Mouse (Mus musculus) CH12.LX (cell line): Measurements from ENCODE around the gene Zbtb11. TPM values are rescaled to one million over a fixed set of nuclear protein-coding genes. Genes with fewer than 3 reads are reported as not detected.

Source experiments
- DNase-seq: peaks from one replicate; pipeline ENCODE4 v3.0.0-alpha.2; 2013; ENCODE audit errors: extremely low read depth
- H3K27ac ChIP-seq: 2 replicates; pipeline ENCODE4 v1.5.1; 2012; ENCODE audit warnings: low read depth, mild to moderate bottlenecking, control low read depth, moderate library complexity; ENCODE audit not compliant: insufficient read depth
- H3K27me3 ChIP-seq: replicated peaks from 2 replicates; pipeline ENCODE3; 2012; ENCODE audit warnings: inconsistent platforms
- H3K36me3 ChIP-seq, 2 experiments: replicated peaks in 1 of 2; 2 replicates each; pipeline versions ENCODE3 to v1.6.1; 2012; ENCODE audit warnings: inconsistent platforms in 1 of 2, low read length in 1 of 2, mild to moderate bottlenecking in 1 of 2, mixed read lengths in 1 of 2, moderate library complexity in 1 of 2; ENCODE audit not compliant: control insufficient read depth in 1 of 2, insufficient read depth in 1 of 2
- H3K4me1 ChIP-seq, 2 experiments: 2 replicates each; pipeline ENCODE4 v1.6.1; 2012; ENCODE audit warnings: inconsistent platforms in 1 of 2, moderate library complexity in 1 of 2; ENCODE audit not compliant: insufficient read depth in 2 of 2, control insufficient read depth in 1 of 2
- H3K4me2 ChIP-seq: 2 replicates; pipeline ENCODE4 v1.6.1; 2012; ENCODE audit warnings: low read depth, mild to moderate bottlenecking, control low read depth; ENCODE audit not compliant: poor library complexity, insufficient read depth, severe bottlenecking
- H3K4me3 ChIP-seq, 3 experiments: fragments of 150-350 bp in 1 of 3; sonication (generic) in 1 of 3; replicated peaks in 1 of 3; 2 replicates each; pipeline versions ENCODE3 to v1.5.1; 2011 to 2012; ENCODE audit warnings: low read depth in 2 of 3, low read length in 2 of 3, mild to moderate bottlenecking in 2 of 3, moderate library complexity in 2 of 3, control low read depth in 1 of 3, improper control_type of control experiment in 1 of 3, inconsistent platforms in 1 of 3, mixed read lengths in 1 of 3; ENCODE audit not compliant: poor library complexity in 1 of 3
- H3K79me2 ChIP-seq: replicated peaks from 2 replicates; pipeline ENCODE4 v1.6.1; 2012; ENCODE audit warnings: mild to moderate bottlenecking, moderate library complexity; ENCODE audit not compliant: control insufficient read depth, poor library complexity, insufficient read depth, severe bottlenecking; ENCODE audit errors: extremely low read depth
- H3K9ac ChIP-seq: 2 replicates; pipeline ENCODE4 v1.6.1; 2012; ENCODE audit warnings: low read depth, mild to moderate bottlenecking, control low read depth, moderate library complexity; ENCODE audit not compliant: insufficient read depth
- H3K9me3 ChIP-seq: replicated peaks from 2 replicates; pipeline ENCODE3; 2012; ENCODE audit warnings: low read length, inconsistent platforms, mixed read lengths
- BHLHE40 ChIP-seq: IDR thresholded peaks from 2 replicates; pipeline ENCODE4 v1.6.1; 2011; ENCODE audit warnings: mild to moderate bottlenecking, low read depth, low read length, improper control_type of control experiment
- CHD1 ChIP-seq: IDR thresholded peaks from 2 replicates; pipeline ENCODE4 v1.6.1; 2012; ENCODE audit warnings: low read depth, low read length, improper control_type of control experiment, inconsistent platforms
- CHD2 ChIP-seq: IDR thresholded peaks from 2 replicates; pipeline ENCODE4 v1.6.1; 2011; ENCODE audit warnings: low read length, improper control_type of control experiment
- CTCF ChIP-seq, 2 experiments: IDR thresholded peaks in 1 of 2; conservative IDR thresholded peaks in 1 of 2; 2 replicates each; pipeline ENCODE4 v1.5.1; 2011 to 2012; ENCODE audit warnings: low read depth in 2 of 2, low read length in 2 of 2, improper control_type of control experiment in 1 of 2, inconsistent platforms in 1 of 2, mild to moderate bottlenecking in 1 of 2, moderate library complexity in 1 of 2
- ELF1 ChIP-seq: IDR thresholded peaks from 2 replicates; pipeline ENCODE4 v1.6.1; 2014; ENCODE audit warnings: low read depth, mild to moderate bottlenecking, inconsistent platforms, low read length, improper control_type of control experiment
- EP300 ChIP-seq: IDR thresholded peaks from 2 replicates; pipeline ENCODE4 v1.6.1; 2011; ENCODE audit warnings: low read length, improper control_type of control experiment
- ETS1 ChIP-seq: conservative IDR thresholded peaks from 2 replicates; pipeline ENCODE4 v1.6.1; 2012; ENCODE audit warnings: low read depth, mild to moderate bottlenecking, inconsistent platforms, low read length, improper control_type of control experiment, moderate library complexity
- GABPA ChIP-seq: IDR thresholded peaks from 2 replicates; pipeline ENCODE4 v1.6.1; 2012; ENCODE audit warnings: low read depth, low read length, improper control_type of control experiment, inconsistent platforms; ENCODE audit not compliant: insufficient replicate concordance
- HCFC1 ChIP-seq: IDR thresholded peaks from 2 replicates; pipeline ENCODE4 v1.6.1; 2012; ENCODE audit warnings: low read depth, mild to moderate bottlenecking, inconsistent platforms, low read length, improper control_type of control experiment
- IRF4 ChIP-seq: IDR thresholded peaks from 2 replicates; pipeline ENCODE4 v1.6.1; 2014; ENCODE audit warnings: low read depth, mild to moderate bottlenecking, inconsistent platforms, low read length, improper control_type of control experiment
- JUN ChIP-seq: IDR thresholded peaks from 2 replicates; pipeline ENCODE4 v1.6.1; 2011; ENCODE audit warnings: low read depth, mild to moderate bottlenecking, low read length, improper control_type of control experiment, moderate library complexity; ENCODE audit not compliant: insufficient read depth
- JUND ChIP-seq: conservative IDR thresholded peaks from 2 replicates; pipeline ENCODE4 v1.6.1; 2011; ENCODE audit warnings: low read depth, low read length, improper control_type of control experiment
- KAT2A ChIP-seq: IDR thresholded peaks from 2 replicates; pipeline ENCODE4 v1.6.1; 2012; ENCODE audit warnings: low read length, improper control_type of control experiment, inconsistent platforms; ENCODE audit not compliant: insufficient replicate concordance
- MAFK ChIP-seq: IDR thresholded peaks from 2 replicates; pipeline ENCODE4 v1.6.1; 2011; ENCODE audit warnings: low read length, improper control_type of control experiment; ENCODE audit not compliant: insufficient replicate concordance
- MAX ChIP-seq: IDR thresholded peaks from 2 replicates; pipeline ENCODE4 v1.6.1; 2011; ENCODE audit warnings: low read length, improper control_type of control experiment
- MAZ ChIP-seq: IDR thresholded peaks from 2 replicates; pipeline ENCODE4 v1.6.1; 2012; ENCODE audit warnings: low read depth, mild to moderate bottlenecking, inconsistent platforms, low read length, improper control_type of control experiment, moderate library complexity
- MEF2A ChIP-seq: IDR thresholded peaks from 2 replicates; pipeline ENCODE4 v1.6.1; 2014; ENCODE audit warnings: low read depth, mild to moderate bottlenecking, inconsistent platforms, low read length, improper control_type of control experiment, borderline replicate concordance
- MXI1 ChIP-seq: IDR thresholded peaks from 2 replicates; pipeline ENCODE4 v1.6.1; 2011; ENCODE audit warnings: mild to moderate bottlenecking, low read depth, low read length, improper control_type of control experiment
- NRF1 ChIP-seq: IDR thresholded peaks from 2 replicates; pipeline ENCODE4 v1.6.1; 2014; ENCODE audit warnings: low read depth, mild to moderate bottlenecking, inconsistent platforms, low read length, improper control_type of control experiment, moderate library complexity
- PAX5 ChIP-seq: IDR thresholded peaks from 2 replicates; pipeline ENCODE4 v1.6.1; 2012; ENCODE audit warnings: low read length, inconsistent platforms, mixed read lengths
- POLR2A ChIP-seq: IDR thresholded peaks from 2 replicates; pipeline ENCODE4 v1.6.1; 2011; ENCODE audit warnings: low read depth, mild to moderate bottlenecking, improper control_type of control experiment, low read length
- POLR2AphosphoS2 ChIP-seq: IDR thresholded peaks from 2 replicates; pipeline ENCODE4 v1.6.1; 2011; ENCODE audit warnings: low read depth, low read length, improper control_type of control experiment
- RAD21 ChIP-seq: IDR thresholded peaks from 2 replicates; pipeline ENCODE4 v1.6.1; 2011; ENCODE audit warnings: low read depth, mild to moderate bottlenecking, low read length, improper control_type of control experiment, moderate library complexity
- RCOR1 ChIP-seq: conservative IDR thresholded peaks from 2 replicates; pipeline ENCODE4 v1.6.1; 2012; ENCODE audit warnings: low read depth, mild to moderate bottlenecking, inconsistent platforms, low read length, improper control_type of control experiment
- SIN3A ChIP-seq: IDR thresholded peaks from 2 replicates; pipeline ENCODE4 v1.6.1; 2012; ENCODE audit warnings: low read length, improper control_type of control experiment, inconsistent platforms
- SMC3 ChIP-seq: IDR thresholded peaks from 2 replicates; pipeline ENCODE4 v1.6.1; 2011; ENCODE audit warnings: low read depth, low read length, improper control_type of control experiment
- TBP ChIP-seq: conservative IDR thresholded peaks from 2 replicates; pipeline ENCODE4 v1.6.1; 2011; ENCODE audit warnings: low read depth, low read length, improper control_type of control experiment
- TCF12 ChIP-seq: IDR thresholded peaks from 2 replicates; pipeline ENCODE4 v1.6.1; 2014; ENCODE audit warnings: low read depth, mild to moderate bottlenecking, inconsistent platforms, low read length, improper control_type of control experiment
- USF2 ChIP-seq: conservative IDR thresholded peaks from 2 replicates; pipeline ENCODE4 v1.6.1; 2011; ENCODE audit warnings: low read depth, low read length, improper control_type of control experiment
- ZC3H11A ChIP-seq: IDR thresholded peaks from 2 replicates; pipeline ENCODE4 v1.6.1; 2012; ENCODE audit warnings: low read depth, mild to moderate bottlenecking, inconsistent platforms, low read length, improper control_type of control experiment
- ZKSCAN1 ChIP-seq: IDR thresholded peaks from 2 replicates; pipeline ENCODE4 v1.6.1; 2012; ENCODE audit warnings: low read depth, inconsistent platforms, low read length, improper control_type of control experiment, borderline replicate concordance
- ZMIZ1 ChIP-seq: IDR thresholded peaks from 2 replicates; pipeline ENCODE4 v1.6.1; 2012; ENCODE audit warnings: low read depth, mild to moderate bottlenecking, inconsistent platforms, low read length, improper control_type of control experiment
- ZNF384 ChIP-seq: IDR thresholded peaks from 2 replicates; pipeline ENCODE4 v1.6.1; 2012; ENCODE audit warnings: low read depth, low read length, improper control_type of control experiment, inconsistent platforms
- dilution Hi-C: fragments of 300-500 bp; cut with MboI; formaldehyde crosslinking; loops from 2 replicates; pipeline ENCODE4 v1.14.3; 2020; ENCODE audit warnings: low sequenced_read_pairs; ENCODE audit not compliant: extremely low pct_unique_long_range_greater_than_20kb, extremely low pct_ligation_motif_present
- in situ Hi-C: fragments of 300-500 bp; cut with MboI; formaldehyde crosslinking; loops from 3 replicates; pipeline ENCODE4 v1.14.3; 2019; ENCODE audit warnings: low sequenced_read_pairs, low pct_ligation_motif_present, low pct_unique_long_range_greater_than_20kb, mixed read lengths
- polyA plus RNA-seq: library from polyadenylated mRNA; unstranded; fragments of >175 nt; gene quantifications from 2 replicates; pipeline ENCODE4 v1.2.1, GENCODE M21; 2012; ENCODE audit warnings: low read depth; ENCODE audit not compliant: insufficient read length
- total RNA-seq, 2 experiments: library from RNA; depleted of rRNA; stranded (reverse); fragments of 300-350 nt in 1 of 2; fragments of >200 nt in 1 of 2; gene quantifications; 2 replicates each; pipeline ENCODE4 v1.2.3; 2012 to 2014

The Zbtb11 gene
- total and polyA plus RNA-seq, 3 experiments: 19.8 to 33.0 (median 21.4) TPM

DNA sequence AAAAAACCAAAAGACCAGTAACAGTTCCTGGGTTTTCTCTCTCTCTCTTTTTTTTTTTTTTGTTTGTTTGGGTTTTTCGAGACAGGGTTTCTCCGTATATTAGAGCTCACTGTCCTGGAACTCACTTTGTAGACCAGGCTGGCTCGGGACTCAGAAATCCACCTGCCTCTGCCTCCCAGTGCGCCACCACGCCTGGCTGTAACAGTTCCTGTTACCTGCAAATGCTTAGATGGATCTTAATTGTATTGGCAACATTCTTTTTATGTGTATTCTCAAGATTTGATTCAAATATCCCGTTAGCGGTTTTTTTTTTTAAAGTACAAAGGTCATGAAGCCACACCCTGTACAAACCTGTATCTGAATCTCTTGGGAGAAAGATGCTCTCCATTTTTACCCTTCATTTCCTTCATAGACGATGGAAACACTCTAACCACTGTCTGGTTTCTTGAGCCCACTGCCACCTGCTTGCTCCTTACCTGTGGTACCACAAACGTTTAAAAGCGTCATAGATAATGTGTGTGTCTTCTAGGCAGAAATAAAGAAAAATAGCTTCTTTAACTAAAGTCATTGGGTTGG, 969 bp upstream of the Zbtb11 start (continued):
- TF ChIP-seq RAD21 (no peak), GABPA (no peak), ZMIZ1 (peak; percentile 46; the same call in 1 of the 2 replicates), MAFK (no peak; the same call in 1 of the 2 replicates), EP300 (no peak), NRF1 (no peak), POLR2A (peak; percentile 54; the same call in 1 of the 2 replicates), RCOR1 (no peak), MEF2A (no peak), ZC3H11A (no peak), JUN (no peak), CHD2 (no peak; the same call in 1 of the 2 replicates)

DNA sequence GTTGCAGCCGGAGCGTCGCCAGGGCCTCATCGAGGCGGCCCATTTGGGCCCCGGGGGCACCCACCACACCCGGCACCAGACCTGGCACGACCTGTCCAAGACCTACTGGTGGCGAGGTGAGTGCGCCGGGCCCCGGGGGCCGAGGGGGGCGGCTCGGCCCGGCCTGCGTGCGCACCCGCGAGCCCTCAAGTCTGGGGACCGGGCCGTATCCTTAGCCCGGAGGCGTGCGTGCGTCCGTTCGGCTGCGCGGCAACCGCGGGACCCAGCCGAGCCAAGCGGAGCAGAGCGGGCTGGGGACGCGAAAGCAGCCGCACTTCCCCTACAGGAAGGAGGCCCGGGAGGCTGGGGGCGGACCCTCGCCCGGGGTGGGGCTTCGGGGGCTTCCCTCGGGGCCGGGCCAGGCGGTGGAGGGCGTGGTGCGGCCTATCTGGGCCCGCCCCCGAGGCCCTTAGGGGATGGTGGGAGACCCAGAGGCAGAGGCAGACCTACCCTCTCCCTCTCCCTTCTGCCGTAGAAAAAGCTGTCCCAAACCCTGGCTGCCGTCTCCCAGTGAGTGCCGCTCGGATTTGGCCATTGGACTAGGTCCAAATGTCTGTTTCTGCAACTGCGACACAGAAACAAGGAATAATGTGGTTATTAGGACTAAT, 696 bp downstream of the Zbtb11 start:
- H3K4me1 ChIP-seq: peaks cover 3 to 52% of the 10 kb centered on the region in 2 experiments
- DNase-seq: peak; percentile 89
- in situ Hi-C loops: loop anchor here (10.0 kb wide), 1 partner anchor 90 kb away; no protein-coding TSS in a partner anchor
- no peak for TF ChIP-seq PAX5
- TF ChIP-seq SIN3A: peak; percentile 68
- peak; percentile 59 for TF ChIP-seq ZMIZ1
- no peak for TF ChIP-seq USF2
- no peak for TF ChIP-seq SMC3
- peak; percentile 71 for TF ChIP-seq HCFC1
- no peak for TF ChIP-seq GABPA
- TF ChIP-seq ZKSCAN1: no peak
- TF ChIP-seq MAX: 0 out of 2 replicates have a peak, but pooled peaks have one; percentile 7
- no peak for TF ChIP-seq ZC3H11A
- peak; percentile 14; the same call in 1 of the 2 replicates for TF ChIP-seq CHD1
- peak; percentile 52 for TF ChIP-seq MXI1
- TF ChIP-seq RAD21: no peak
- peak; percentile 74 for TF ChIP-seq MAZ
- TF ChIP-seq CTCF (conservative IDR thresholded peaks at IDR 0.05 in 1 of 2, IDR thresholded peaks at IDR 0.05 in 1 of 2; ENCODE audit: low read depth in 2 of 2, low read length in 2 of 2): no peak
- TF ChIP-seq POLR2A: peak; percentile 69
- TF ChIP-seq JUND: no peak
- TF ChIP-seq NRF1: peak; percentile 56
- peak; percentile 61 for TF ChIP-seq TCF12
- no peak; the same call in 1 of the 2 replicates for TF ChIP-seq CHD2
- TF ChIP-seq RCOR1: no peak
- TF ChIP-seq POLR2AphosphoS2: no peak
- no peak for TF ChIP-seq BHLHE40
- 0 out of 2 replicates have a peak, but pooled peaks have one; percentile 17 for TF ChIP-seq TBP
- 0 out of 2 replicates have a peak, but pooled peaks have one; percentile 8 for TF ChIP-seq ETS1
- TF ChIP-seq MEF2A: no peak
- no peak for TF ChIP-seq MAFK
- TF ChIP-seq KAT2A: 0 out of 2 replicates have a peak, but pooled peaks have one; percentile 37
- no peak for TF ChIP-seq JUN
- peak; percentile 28; the same call in 1 of the 2 replicates for TF ChIP-seq IRF4
- TF ChIP-seq ELF1: peak; percentile 56; the same call in 1 of the 2 replicates
- no peak for TF ChIP-seq ZNF384

More for the DNA sequence above, 696 bp downstream of the Zbtb11 start:
- dilution Hi-C loops: no loop called here
- H3K79me2 ChIP-seq: peaks cover 81% of the 10 kb centered on the region
- peaks cover 25 to 55% of the 10 kb centered on the region in 2 experiments for H3K36me3 ChIP-seq
- H3K27me3 ChIP-seq: no peaks in the 10 kb centered on the region
- H3K4me3 ChIP-seq: peak overlapping the region; percentile 78 to 99 (median 98)
- H3K4me2 ChIP-seq: peak overlapping the region; percentile 82; the same call in 1 of the 2 replicates
- peak overlapping the region; percentile 83 for H3K27ac ChIP-seq
- no peaks in the 10 kb centered on the region for H3K9me3 ChIP-seq
- H3K9ac ChIP-seq: peak overlapping the region; percentile 91
